Mouse (Mus musculus) megakaryocyte, adult 5-6 weeks (primary cell): ENCODE results near the gene Tfap2a. TPM values are rescaled to one million over a fixed set of nuclear protein-coding genes. Genes with fewer than 3 reads are reported as not detected.

Experiments
- total RNA-seq, 2 experiments: library from RNA; stranded (forward) in 1 of 2; stranded (reverse) in 1 of 2; fragments of 153-499, 151-499 nt in 1 of 2; fragments of 221-1000, 200-1000 nt in 1 of 2; gene quantifications; 2 replicates each; pipeline versions ENCODE4 v1.2.3 to v1.2.4; 2015 to 2017

Gene Tfap2a
- total RNA-seq, 2 experiments from 2014 or later: 0.07 to 0.36 TPM

Other genes starting within 250 kb of the Tfap2a start
- gene Gcnt2, start 121.4 kb upstream of the Tfap2a start, total RNA-seq (2015): 22.7 and 23.6 TPM in 2 replicates
- gene Gcnt2, start 121.4 kb upstream of the Tfap2a start, total RNA-seq (2017): 11.7 and 15.3 TPM in 2 replicates